Mouse (Mus musculus): ENCODE data around the gene Dstn. TPM values are rescaled to one million over a fixed set of nuclear protein-coding genes. Genes with fewer than 3 reads are reported as not detected.

Dstn gene
- polyA plus RNA-seq, 3 experiments from 2014 or later, result 20.8 to 76.5 (median 26.2) TPM

DNA sequence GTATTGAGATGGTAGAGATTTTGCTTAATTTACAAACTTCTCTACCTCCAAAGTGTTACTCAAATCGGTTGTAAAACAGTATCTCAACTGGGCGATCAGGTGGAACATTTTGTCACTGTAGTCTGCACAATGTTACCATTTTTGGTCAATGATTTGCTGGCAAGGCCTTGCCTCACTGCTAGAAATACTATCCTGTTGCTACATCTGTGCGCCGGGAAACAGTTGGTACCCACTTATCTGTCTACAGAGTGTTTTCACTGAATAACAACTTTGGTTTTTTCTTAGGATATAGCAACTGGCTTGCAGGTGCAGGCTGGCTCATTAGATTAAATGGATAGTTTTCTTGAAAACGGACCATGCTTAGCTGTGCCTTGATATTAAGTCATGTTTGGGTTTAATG lies 1.1 kb downstream of the Dstn start:
- no peak for ATAC-seq

DNA sequence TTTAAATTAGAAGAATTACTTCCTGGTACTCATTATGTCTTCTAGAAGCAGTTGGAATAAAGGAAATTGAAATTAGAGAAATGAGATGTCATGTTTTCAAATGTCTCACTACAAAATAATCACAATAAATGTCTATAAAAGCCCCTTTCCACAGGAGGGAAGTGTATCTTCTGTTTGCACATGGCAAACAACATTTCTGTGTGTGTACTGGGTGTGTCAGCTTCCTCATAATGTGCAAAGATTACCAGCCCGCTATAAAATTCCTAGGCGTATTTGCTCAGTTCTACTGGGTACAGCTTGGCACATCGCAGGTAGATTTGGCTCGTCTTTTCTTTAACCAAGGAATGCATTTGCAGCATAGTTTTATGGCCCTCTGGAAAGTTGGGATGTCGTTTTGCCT lies 2.5 kb downstream of the Dstn start:
- ATAC-seq, result no peak

DNA sequence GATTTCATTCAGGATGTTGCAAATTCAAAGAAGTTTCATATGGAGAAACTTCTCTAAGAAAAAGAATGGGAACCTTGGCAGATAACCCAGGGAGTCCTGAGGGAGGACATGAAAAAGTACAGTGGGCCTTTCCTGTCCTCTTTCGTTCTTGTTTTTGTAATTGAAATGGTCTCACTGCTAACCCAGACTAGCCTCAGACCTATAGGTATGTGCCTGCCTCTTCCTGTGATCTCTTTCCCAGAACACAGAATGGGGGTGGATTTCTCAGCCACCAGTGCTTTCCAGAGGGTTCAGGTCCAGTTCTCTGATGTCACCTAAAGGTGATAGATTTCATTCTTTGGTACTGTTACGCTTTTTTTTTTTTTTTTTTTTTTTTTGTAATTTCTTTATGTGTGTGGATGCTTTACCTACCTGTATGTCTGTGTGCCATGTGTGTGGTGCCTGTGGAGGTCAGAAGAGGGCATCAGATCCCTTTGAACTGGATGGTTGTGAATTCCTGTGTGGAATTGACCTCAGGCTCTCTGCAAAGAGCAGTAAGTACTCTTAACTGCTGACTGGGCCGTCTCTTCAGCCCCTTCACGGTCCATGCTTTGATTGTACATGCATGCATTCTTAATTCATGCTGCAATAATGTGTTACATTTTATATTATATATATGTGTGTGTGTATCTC lies 3.8 kb downstream of the Dstn start:
- no peak for ATAC-seq

DNA sequence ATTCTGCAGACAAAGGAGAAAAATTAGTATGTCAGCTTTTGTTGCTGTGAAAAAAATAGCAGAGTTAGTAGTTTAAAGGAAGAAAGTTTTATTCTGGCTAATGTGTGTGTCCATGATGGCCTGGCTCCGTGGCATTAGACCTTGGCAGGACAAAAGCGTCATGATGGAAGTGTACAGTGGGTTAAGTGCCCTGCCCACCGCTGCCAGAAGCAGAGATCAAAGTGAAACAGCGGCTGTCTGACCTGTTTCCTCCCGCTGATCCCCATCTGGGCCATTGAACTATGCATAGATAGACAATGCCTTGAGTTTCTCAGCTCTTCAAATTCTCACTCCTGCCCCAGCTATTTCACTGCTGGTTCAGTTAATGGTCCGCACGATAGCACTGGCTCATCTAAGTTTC lies 9.0 kb downstream of the Dstn start:
- ATAC-seq, result peak; percentile 63

DNA sequence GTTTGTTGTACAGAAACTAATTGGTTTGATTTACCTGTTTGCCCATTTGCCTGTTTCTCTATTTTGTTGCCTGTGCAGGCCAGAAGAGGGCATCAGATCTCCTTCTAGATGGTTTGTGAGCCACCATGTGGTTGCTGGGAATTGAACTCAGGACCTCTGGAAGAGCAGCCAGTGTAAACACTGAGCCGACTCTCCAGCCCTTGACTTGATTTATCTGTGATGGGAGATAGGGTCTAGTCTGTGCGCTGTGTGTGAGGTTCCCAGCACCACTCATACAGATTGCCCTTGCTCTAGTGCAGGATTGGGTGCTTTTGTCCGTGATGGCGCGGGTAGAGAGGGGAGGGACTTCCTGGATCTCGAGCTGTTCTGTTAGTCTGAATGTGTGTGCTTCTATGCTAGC lies 10.7 kb downstream of the Dstn start:
- ATAC-seq, result no peak

DNA sequence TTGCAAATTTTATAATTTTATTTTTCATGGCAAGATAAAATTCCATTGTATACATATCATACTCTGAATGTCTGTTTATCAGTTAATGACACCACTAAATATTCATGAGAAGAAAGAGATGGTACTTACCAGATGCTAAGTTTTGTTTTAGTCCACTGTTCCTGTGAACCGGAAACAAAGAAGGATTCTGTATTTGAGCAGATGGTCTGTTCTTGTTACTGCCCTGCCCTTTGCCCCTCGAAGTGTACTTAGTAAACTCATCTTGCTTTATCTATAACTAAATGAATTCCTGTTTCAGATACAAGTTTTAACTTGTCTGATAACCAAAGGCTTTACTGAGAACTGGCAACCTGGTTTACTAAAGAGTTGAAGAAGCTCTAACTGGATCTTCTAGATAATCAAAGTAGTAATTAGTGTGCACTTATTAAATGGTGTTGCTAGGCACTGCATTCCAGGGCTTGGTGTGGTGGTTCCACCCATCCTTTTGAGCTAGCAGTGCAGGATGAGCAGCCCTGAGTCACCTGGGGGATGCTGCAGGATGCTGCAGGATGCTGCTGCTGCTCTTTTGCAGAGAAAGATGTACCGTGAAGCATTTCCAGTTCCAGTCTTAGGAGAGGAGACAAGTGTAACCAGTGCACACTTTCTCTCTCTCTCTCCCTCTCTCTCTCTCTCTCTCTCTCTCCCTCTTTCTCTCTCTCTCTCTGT lies 14.6 kb downstream of the Dstn start:
- no peak for ATAC-seq

DNA sequence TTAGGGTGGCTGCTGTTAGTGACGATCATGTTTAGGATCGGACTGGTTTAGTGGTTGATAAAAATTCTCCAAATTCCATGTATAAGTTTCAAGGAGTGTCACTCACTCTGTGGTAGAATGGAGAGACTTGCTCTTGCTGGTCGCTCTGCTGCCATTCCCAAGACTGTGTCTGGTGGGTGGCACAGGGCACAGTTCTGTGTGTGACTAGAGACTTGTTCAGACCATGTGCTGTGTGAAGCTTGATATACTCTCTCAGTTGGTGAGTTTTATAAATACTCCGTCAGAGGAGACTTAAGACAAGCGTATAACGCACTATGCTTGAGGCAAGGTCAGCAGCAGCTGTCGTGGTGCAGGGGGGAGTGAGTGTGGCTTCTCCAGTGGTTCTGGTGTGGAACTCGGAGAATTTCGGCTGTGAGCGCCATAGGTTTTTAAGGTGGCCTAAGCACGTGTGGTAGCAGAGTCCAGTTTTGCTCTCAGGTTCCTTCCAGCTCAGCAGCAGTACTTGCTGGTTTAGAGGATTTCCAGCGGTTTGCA lies 17.3 kb downstream of the Dstn start:
- no peak for ATAC-seq

DNA sequence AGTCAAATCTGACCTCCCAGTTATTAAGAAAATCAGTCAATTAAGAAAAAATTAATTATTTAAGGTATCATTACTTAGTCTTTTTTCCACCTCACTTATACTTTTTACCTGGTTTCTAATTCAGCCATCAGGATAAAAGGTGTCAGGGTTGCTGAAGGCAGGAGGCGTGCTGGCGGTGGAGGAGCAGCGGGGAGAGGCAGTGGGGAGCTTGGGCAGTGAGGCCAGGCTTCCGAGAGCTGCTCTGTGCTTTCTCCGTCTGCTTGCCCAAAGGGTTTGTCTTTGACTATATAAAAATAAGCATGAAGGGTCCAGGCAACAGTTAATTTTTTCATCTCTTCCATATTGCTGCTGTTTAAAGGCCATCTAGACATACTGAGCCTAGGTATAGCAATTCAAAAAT lies 18.4 kb downstream of the Dstn start:
- no peak for ATAC-seq

DNA sequence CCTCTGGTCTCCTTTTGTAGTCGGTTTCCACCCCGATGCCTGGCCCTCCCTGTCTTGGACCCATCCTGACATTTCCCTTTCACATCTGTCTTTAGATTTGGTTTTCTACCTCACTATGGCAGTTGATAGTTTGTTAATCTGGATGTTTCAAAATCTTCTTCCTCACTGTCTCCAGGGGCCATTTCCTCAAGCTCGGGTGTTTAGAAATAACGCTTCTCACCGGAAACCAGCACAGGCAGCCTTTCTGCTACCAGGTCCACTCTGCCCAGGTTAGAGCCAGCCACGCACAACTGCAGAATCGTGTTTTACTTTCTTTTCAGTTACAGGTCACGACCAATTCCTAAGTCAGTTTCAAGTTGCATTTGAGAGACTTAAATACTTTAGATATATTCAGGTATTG lies 19.3 kb downstream of the Dstn start:
- ATAC-seq, result no peak

DNA sequence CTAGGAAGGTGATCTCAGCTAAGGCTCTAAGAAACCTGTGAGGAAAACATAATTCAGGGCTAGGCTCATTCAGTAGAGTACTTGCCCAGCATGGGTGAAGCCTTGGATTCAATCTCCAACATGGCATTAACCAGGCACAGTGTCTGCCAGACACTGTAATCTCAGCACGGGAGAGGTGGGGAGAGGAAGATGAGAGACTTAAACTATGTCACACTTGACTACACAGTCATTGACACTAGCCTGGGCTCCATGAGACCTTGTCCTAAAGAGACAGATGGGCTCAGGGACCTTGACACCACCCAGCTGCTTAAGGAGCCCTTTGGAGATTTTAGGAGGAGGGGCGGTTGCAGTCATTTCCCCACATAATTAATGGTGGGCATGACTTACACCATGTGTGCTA lies 22.7 kb downstream of the Dstn start:
- ATAC-seq, result no peak

DNA sequence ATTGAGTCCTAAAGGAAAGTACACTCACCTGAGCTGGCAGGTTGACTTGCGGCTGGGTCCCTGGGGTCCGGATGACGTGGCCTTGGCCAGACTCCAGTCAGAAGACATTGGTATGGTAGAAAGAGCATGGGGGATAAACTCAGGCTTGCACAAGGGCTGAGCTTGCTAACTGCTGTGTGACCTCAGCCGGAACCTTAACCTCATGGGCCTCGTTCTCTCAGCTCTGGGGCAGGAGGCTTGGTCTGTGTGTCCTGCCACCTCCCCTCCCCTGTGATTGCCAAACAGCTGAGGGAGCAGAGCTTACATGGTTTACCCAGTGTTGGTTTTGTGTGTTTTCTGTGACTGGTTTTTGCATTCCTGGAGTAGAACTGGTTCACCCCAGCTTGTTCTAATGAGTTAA lies 25.3 kb downstream of the Dstn start:
- no peak for ATAC-seq

DNA sequence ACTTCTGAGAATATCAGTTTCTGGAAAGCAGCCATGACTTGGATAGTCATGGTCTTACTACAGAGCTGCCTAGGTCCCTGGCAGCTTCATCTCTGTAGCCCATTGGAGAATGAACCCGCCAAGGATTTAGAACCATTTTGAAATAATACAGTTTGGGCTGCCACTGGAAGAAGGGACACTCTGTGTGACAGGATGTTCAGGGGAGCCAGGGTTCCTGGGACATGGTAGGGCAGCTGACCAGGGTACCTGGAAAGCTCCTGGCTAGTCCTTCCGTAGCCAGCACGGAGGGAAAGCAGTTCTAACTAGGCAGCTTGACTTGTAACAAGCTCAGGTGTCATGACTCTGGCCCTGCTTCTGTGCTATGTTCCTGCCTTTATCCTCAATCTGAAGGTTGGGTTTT lies 29.7 kb downstream of the Dstn start:
- no peak for ATAC-seq

DNA sequence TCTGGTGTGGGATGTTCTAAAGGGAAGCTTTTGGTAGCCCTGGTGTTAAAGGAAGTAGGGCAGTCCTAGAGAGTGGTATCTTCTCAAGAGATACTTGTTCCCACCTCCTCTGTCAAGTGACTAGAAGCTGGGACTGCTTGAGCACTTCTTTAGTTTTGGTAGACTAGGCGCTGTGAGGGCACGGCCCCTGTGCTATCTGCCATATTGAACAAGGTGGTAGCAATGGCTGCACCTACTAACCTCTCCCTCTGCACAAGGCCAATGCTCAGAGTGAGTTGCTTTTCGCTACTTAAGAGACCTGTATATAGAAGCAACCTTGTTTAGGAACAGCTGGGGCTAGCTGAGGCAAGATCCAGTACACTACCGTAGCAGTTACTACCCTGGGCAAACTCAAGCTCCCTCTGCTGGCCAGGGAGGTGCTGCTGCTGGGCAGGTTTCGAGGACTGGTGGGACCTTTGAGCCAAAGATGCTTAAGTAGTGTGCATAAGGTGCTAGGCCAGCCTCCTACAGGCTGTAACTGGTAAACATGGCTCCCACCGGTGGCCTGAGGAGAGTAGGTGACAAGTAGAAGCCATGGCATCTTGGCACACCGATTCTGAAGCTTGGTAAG lies 30.5 kb downstream of the Dstn start:
- ATAC-seq, result no peak

DNA sequence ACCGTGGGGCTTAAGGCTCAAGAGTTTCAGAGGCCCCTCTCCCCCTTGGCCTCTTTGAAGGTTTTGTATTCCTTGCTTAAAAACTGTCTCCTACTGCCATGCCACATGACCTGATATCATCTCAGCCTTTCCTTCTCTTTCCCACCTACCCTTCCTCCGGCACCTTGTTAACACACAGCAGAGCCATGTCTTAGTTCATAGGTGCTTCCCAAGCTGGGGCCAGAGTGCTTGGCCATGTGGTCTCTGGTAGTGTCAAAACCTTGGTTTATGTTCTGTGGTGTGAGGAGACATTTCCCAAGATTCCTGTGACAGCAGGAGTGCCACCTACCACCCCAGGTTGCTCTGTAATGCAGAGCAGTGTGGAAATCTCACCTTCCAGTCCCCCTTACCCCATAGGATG lies 31.3 kb downstream of the Dstn start:
- no peak for ATAC-seq

DNA sequence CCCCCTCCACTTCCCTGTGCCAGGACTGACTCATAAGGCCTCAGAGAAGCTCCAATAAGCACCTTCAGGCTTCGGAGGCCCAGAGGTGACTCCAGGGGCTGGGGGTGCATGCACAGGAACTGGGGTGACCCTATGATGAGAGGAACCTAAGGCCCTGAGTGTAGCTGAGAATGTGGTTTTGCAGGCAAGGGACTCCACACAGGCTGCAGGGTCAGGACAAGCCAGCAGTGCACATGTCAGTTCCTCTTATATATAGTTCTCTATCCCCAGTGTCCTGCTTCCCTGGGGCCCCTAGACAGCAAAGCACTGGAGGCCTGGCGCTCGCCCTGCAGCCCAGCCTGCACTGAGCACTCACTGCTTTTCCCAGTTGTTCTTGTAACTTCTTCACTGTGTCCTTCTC lies 32.9 kb downstream of the Dstn start:
- no peak for ATAC-seq

DNA sequence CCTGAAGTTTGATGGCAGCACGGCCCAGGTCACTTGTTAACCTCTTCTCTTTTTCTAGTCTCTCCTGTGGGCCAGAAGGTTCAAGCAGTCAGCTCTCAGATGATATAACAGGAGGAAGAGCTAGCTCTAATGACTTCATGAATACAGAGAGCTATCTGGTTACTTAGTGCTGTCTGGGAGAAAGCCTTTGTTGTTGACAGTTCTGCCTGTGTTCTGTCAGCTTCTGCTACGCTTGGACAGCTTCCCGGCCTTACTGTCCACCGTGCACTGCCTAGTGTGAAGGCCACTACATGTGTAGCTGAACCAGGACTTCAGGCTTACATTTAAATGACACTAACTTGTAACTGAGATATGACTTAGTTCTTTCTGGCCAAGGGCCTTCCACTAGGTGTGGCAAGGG lies 33.3 kb downstream of the Dstn start:
- no peak for ATAC-seq

DNA sequence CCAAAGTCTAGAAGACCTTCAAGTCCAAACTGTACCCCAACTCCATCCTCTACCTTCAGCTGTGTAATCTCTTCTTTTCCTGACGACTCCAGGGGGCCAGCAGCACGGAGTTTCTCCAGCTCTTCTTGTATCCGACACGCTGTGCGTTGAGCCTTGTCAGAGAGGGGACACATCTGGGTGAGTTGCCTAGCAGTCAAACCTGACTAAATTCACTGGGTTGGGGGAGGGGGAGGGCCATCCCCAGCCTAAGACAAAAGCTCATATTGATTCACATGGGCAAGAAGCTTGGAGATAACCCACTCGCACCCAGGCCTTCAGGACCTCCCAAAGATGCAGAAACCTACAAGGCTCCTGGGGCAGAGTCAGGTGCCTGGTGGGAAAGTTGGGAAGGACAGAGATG lies 34.1 kb downstream of the Dstn start:
- ATAC-seq, result no peak

DNA sequence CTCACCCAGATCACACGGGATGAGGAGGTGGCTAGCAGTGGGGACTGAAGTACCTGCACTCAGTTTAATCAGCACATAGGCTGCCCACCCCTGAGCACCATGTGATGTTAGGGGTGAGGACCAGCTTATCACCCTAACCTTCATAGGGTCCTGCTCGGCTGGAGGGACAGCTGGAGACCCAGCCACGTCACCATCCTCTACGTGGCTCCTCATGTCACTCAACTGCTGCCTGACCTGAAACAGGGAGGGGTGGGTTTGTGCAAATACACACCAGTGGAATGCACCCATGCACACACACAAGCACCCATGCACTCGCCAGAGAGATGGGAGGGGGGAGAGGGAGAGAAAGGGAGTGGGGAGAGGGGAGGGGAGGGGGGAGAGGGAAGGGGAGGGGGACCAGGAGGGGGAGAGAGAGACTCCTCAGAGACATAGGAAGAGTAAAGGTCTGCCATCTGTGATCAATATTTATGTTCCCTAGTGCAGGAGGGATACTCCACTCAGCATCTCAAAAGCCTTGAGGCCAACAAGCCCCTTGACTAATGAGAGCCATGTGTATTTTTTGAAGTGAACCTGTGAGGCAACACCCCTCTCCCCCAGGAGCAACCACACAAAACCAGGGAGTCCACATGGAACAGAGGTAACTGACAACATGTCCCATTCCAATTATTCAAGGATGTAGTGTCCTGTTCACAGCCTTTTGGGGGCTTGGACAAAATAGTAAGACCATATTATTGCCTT lies 35.3 kb downstream of the Dstn start:
- ATAC-seq, result no peak

DNA sequence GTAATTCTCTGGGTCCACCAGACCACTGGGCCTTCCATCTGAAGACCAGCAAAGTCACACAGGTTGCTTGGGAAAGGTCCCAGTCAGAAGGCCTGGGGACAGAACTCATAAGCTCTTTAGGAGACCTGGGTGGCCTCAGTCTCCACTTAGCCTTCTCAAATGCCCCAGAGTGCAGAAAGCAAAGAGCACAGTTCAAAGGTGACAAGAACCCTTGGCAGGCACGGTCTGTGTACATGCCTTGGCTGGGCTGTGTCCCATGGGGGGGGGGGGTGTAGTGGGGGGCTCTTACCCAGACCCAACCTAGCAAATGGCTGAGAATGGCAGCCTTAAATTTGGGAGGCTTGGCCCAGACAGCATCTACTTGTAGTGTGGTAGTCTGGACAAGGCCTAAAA lies 35.9 kb downstream of the Dstn start:
- no peak for ATAC-seq

DNA sequence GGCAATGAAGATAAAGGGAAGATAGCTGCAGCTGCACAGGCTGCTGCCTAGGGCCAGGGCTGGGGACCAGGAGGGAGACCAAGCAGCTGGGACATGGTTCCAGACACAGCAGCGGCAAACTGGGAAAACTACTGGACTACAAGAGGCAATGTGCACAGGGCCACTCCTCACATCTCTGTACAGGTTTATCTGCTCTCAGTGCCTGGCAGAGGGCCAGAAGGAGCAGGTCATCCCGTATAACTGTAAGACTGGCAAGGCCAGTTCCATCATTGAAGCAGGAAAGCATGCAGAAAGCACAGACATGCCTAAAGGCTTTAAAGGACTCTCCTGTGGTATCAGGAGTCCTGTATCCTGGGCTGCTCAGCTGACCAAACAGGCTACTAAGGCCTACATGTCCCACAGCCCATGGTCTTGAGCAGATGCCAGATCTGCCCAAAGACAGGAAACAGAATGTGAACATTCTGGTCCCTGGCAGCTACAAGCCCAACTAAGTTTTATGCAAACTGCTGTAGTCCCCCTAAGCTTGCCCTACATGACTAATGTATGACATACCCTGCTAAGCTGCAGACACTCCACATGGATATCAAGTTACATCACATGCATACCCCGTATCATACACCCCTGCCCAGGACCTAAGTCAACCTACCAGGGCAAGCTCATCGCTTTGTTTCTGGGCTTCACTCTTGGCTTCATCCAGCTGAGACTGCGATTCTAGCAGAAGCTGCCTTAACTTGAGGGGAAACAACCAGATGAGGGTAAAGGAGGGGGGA lies 36.6 kb downstream of the Dstn start:
- no peak for ATAC-seq

DNA sequence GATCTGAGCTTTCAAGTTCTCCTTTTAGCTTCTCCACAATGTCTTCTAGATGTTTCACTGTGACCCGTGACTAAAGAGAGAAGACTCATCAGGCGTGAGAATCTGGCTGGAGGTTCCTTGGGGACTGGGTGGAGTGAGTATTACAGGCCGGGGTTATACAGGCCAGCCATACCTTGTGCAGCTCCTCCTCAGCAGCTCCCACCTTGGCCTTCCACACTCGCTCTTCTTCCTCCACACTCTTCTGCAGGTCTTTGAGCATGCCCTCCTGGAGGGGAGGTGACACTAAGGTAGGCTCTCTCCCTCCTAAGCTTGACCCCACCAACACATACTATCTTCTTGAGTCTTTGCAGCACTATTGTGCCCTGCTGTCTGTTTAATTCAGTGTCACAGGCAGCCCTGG lies 38.8 kb downstream of the Dstn start:
- ATAC-seq, result no peak

DNA sequence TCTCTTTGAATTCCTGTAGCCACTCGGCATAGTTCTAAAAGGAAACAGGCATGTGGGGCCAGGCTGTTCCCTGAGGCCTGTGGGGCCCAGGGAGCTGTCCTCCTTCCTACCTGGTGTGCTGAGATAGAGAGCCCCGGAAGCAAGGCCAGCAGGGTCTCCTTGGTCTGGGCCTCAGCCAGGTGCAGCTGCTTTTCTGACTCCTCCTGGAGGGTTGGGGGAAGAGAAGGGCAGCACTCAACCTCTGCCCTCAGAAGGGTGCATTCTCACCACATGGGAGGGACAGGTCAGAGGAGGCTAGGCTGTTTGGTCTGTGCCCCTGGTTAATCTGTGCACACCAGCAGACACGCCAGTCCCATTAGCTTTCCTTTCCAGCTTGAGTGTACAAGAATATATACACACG lies 39.9 kb downstream of the Dstn start:
- ATAC-seq, result no peak

DNA sequence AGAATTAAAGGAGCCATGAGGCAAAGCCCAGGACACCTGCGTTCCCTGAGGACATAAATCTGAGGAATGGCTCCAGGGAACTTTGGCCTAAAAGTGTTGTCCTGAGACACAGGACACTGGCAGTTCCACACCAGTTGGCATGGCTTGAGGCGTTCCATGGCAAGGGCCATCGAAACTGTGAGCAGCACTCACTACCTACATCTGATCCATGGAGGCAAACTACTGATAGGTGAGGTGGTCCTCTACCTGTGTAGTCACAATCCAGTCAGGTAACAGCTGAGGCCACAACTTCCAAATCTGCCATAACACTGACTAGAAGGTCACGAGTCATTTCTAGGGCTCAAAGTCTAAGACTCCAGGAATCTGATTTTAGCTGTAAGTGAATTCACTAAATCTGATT lies 40.6 kb downstream of the Dstn start:
- no peak for ATAC-seq

All from inflammation-experienced regulatory T-cells, adult 6 months (primary cell).